Mouse (Mus musculus): ENCODE results near the gene Haspin. TPM values are rescaled to one million over a fixed set of nuclear protein-coding genes. Genes with fewer than 3 reads are reported as not detected.
A peak's percentile ranks its signal among the peaks of the same experiment; 100 is the strongest.

Haspin gene
- total and polyA plus RNA-seq, 3 experiments, result 15.7 to 27.0 (median 18.6) TPM

- TF ChIP-seq BHLHE40 (IDR thresholded peaks at IDR 0.05; ENCODE audit: low read depth, low read length) (peak; percentile 43; the same call in 1 of the 2 replicates), PAX5 (IDR thresholded peaks at IDR 0.05; ENCODE audit: low read length) (no peak), TCF12 (IDR thresholded peaks at IDR 0.05; ENCODE audit: low read depth, low read length) (peak; percentile 96), MAX (IDR thresholded peaks at IDR 0.05; ENCODE audit: low read length) (peak; percentile 84)
Measured at GRCm38 (mm10) chr11:73176608-73177508, 38.8 kb upstream of the Haspin start, which contains the start of the genes Emc6 and Tax1bp3 (continued).

- H3K36me3 ChIP-seq (replicated peaks in 1 of 2; ENCODE audit: control insufficient read depth in 1 of 2, insufficient read depth in 1 of 2, low read length in 1 of 2), result peaks cover 10 to 41% of the 10 kb centered on the region in 2 experiments
- peak; percentile 39 for DNase-seq (ENCODE audit: extremely low read depth)
- H3K79me2 ChIP-seq (replicated peaks; ENCODE audit: control insufficient read depth, extremely low read depth, insufficient read depth, poor library complexity, severe bottlenecking), result peaks cover 27% of the 10 kb centered on the region
- peak overlapping the region; percentile 89 for H3K9ac ChIP-seq (ENCODE audit: insufficient read depth, low read depth)
- H3K27ac ChIP-seq (ENCODE audit: insufficient read depth, low read depth), result peak overlapping the region; percentile 53
- in situ Hi-C loops (cut with MboI; ENCODE audit: low pct_ligation_motif_present, low pct_unique_long_range_greater_than_20kb, low sequenced_read_pairs), result no loop called here
- TF ChIP-seq BHLHE40 (IDR thresholded peaks at IDR 0.05; ENCODE audit: low read depth, low read length) (no peak), JUN (IDR thresholded peaks at IDR 0.05; ENCODE audit: insufficient read depth, low read depth, low read length) (no peak), ELF1 (IDR thresholded peaks at IDR 0.05; ENCODE audit: low read depth, low read length) (no peak), HCFC1 (IDR thresholded peaks at IDR 0.05; ENCODE audit: low read depth, low read length) (no peak), MXI1 (IDR thresholded peaks at IDR 0.05; ENCODE audit: low read depth, low read length) (no peak), MAX (IDR thresholded peaks at IDR 0.05; ENCODE audit: low read length) (no peak), TCF12 (IDR thresholded peaks at IDR 0.05; ENCODE audit: low read depth, low read length) (no peak)
- peaks cover 0 to 38% of the 10 kb centered on the region in 2 experiments; a peak in 2 of 4 replicates for H3K4me1 ChIP-seq (ENCODE audit: control insufficient read depth in 1 of 2, insufficient read depth in 2 of 2)
- H3K9me3 ChIP-seq (replicated peaks; ENCODE audit: low read length), result no peaks in the 10 kb centered on the region
- peak overlapping the region; percentile 70 to 94 (median 89) for H3K4me3 ChIP-seq (replicated peaks in 1 of 3; ENCODE audit: low read depth in 2 of 3, low read length in 2 of 3, poor library complexity in 1 of 3)
- peak overlapping the region; percentile 84 for H3K4me2 ChIP-seq (ENCODE audit: insufficient read depth, low read depth, poor library complexity, severe bottlenecking)
- dilution Hi-C loops (cut with MboI; ENCODE audit: extremely low pct_ligation_motif_present, extremely low pct_unique_long_range_greater_than_20kb, low sequenced_read_pairs), result no loop called here
- peaks cover 30% of the 10 kb centered on the region for H3K27me3 ChIP-seq (replicated peaks)
Measured at GRCm38 (mm10) chr11:73176186-73176585, 38.1 kb upstream of the Haspin start.

- peaks cover 15 to 46% of the 10 kb centered on the region in 2 experiments for H3K36me3 ChIP-seq (replicated peaks in 1 of 2; ENCODE audit: control insufficient read depth in 1 of 2, insufficient read depth in 1 of 2, low read length in 1 of 2)
- H3K27ac ChIP-seq (ENCODE audit: insufficient read depth, low read depth), result no peak overlapping the region
- no peaks in the 10 kb centered on the region for H3K9me3 ChIP-seq (replicated peaks; ENCODE audit: low read length)
- H3K27me3 ChIP-seq (replicated peaks), result peaks cover 29% of the 10 kb centered on the region
- in situ Hi-C loops (cut with MboI; ENCODE audit: low pct_ligation_motif_present, low pct_unique_long_range_greater_than_20kb, low sequenced_read_pairs), result no loop called here
- TF ChIP-seq NELFE (IDR thresholded peaks at IDR 0.05; ENCODE audit: low read depth, low read length) (peak; percentile 19; the same call in 1 of the 2 replicates), BHLHE40 (IDR thresholded peaks at IDR 0.05; ENCODE audit: low read depth, low read length) (peak; percentile 52; the same call in 1 of the 2 replicates), CTCF (conservative IDR thresholded peaks at IDR 0.05 in 1 of 2, IDR thresholded peaks at IDR 0.05 in 1 of 2; ENCODE audit: low read depth in 2 of 2, low read length in 2 of 2) (no peak), POLR2AphosphoS2 (IDR thresholded peaks at IDR 0.05; ENCODE audit: low read depth, low read length) (0 out of 2 replicates have a peak, but pooled peaks have one; percentile 51), CHD1 (IDR thresholded peaks at IDR 0.05; ENCODE audit: low read depth, low read length) (0 out of 2 replicates have a peak, but pooled peaks have one; percentile 54), PAX5 (IDR thresholded peaks at IDR 0.05; ENCODE audit: low read length) (no peak), MXI1 (IDR thresholded peaks at IDR 0.05; ENCODE audit: low read depth, low read length) (peak; percentile 49)
- peak overlapping the region; percentile 84 for H3K4me2 ChIP-seq (ENCODE audit: insufficient read depth, low read depth, poor library complexity, severe bottlenecking)
- H3K9ac ChIP-seq (ENCODE audit: insufficient read depth, low read depth), result peak overlapping the region; percentile 89
- peaks cover 0 to 38% of the 10 kb centered on the region in 2 experiments; a peak in 2 of 4 replicates for H3K4me1 ChIP-seq (ENCODE audit: control insufficient read depth in 1 of 2, insufficient read depth in 2 of 2)
- dilution Hi-C loops (cut with MboI; ENCODE audit: extremely low pct_ligation_motif_present, extremely low pct_unique_long_range_greater_than_20kb, low sequenced_read_pairs), result no loop called here
- H3K79me2 ChIP-seq (replicated peaks; ENCODE audit: control insufficient read depth, extremely low read depth, insufficient read depth, poor library complexity, severe bottlenecking), result peaks cover 27% of the 10 kb centered on the region
- peak; percentile 39 for DNase-seq (ENCODE audit: extremely low read depth)
- H3K4me3 ChIP-seq (replicated peaks in 1 of 3; ENCODE audit: low read depth in 2 of 3, low read length in 2 of 3, poor library complexity in 1 of 3), result peak overlapping the region; percentile 70 to 94 (median 89)
Measured at GRCm38 (mm10) chr11:73175612-73176011, 37.5 kb upstream of the Haspin start.

Data from CH12.LX (cell line).